Mouse (Mus musculus) right cerebral cortex, adult 2 months (tissue): ENCODE measurements around the gene Enc1.

Experiments used
- DNase-seq, 2 experiments: peaks; one replicate each; pipeline ENCODE4 v3.0.0; 2021 to 2022; ENCODE audit warnings: low spot score in 2 of 2

Gene Enc1

DNA sequence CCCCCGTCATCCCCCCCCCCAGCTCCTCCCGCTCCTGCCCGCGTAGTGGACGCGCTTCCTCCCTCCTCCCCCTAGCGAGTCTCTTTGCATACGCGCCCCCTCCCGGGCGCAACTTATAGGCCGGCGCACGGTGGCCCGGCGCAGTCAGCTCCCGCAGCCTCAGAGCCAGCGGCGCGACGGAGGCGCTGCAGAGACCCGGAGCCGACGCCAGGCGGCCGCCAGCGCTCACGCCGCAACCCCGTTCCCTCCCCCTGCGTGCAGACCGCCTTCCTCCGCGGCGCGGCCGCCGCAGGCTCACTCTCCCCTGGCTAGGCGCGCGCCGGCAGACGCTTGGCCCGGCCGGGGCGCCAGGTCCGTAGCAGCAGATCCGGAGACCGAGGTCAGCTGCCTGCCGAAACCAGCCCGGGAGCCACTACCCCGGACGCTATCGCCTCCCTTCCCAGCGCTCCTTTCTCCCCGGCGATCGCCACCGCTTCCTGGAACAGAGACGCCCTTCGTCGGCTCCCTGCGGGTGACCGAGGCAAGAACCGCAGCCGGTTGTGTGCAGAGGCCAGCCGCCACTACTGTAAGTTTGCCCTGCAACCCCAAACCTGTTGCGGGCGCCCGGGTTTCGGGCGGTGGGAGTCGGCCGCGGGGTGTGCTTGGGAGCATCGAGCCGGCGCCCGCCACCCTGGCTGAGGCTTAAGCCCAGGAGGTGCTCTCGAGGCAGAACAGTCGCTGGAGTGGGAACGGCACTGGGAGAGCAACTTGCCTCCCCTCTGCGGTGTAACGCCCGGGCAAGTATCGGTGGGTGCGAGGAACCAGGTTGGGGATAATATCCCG lies at the start of gene Enc1:
Gene Enc1 (plus strand): TSS at position 141 of the 822 bp plus-strand sequence.
- DNase-seq = peak; percentile 87 to 89

- no peak for DNase-seq
Observed at GRCm38 (mm10) chr13:97192649-97193048, 48.3 kb upstream of the Enc1 start.

GRCm38 (mm10) chr13:97193420-97193819 lies 47.5 kb upstream of the Enc1 start:
- peak; percentile 52 to 75 for DNase-seq

DNA sequence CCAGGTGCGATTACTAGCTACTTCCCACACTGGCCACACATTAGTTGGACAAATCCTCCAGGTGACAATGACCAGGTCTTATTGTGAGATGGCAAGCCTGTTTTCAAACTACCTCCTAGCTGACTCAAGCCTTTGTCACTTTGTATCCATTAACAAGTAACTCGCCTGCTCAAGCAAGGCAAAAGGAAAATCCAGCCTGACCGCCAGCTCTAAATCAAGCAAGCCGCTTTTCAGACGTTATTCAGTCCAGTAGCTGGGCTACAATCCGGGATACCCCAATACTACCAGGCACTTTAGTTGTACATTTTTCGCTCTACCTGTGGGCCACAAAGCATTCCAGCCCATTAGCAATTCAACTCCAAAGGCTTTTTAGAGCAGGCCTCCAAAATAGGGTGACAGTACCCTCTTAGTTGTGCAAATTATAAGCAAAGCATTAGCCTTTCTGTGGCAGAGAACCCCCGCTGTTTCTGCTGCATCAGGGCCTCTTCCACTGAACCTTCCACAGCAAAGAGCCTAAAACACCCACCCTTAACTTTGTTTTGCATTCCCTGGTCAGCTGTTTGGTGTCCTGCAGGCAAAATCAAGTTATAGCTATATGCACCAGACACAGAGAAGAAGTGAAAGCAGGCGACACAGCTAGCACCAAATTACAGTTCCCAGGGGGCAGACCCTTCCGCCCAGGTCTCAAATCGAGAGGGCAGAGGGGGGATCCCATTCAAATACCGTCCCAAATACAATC lies 44.5 kb upstream of the Enc1 start:
- no peak for DNase-seq

- DNase-seq = no peak
Observed at GRCm38 (mm10) chr13:97196925-97197218, 44.0 kb upstream of the Enc1 start.

DNA sequence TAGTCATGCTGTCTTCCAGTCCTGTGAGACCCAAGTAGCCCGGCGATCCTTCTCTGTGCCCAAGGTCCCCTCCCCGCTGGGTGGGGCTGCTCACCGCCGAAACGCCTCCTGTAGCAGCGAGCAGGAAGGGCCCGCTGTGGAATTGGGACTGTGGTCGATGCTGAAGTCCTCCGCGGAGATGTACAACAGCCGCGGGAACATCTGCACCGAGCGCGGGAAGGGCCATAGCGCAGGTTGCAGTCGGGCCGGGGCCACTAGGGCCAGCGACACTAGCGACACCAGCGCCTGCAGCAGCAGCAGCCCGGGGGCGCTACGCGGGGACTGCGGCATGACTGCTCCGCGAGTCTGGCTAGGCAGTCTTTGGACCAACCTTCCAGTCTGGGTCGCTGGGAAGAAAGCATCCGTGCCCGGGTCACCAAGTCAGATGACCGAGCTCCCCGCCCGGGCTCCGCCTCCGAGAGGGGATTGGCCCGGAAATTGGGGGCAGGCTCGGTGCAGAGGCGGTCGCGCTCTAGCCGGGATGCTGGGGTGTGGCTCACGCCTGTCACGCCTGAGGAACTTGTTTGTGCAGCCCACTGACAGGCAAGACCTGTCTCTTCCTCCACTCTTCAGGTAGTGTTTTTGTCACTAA lies 42.9 kb upstream of the Enc1 start, which contains the start of gene Hexb:
Gene Hexb (minus strand): TSS at position 426 of the 631 bp plus-strand sequence.
- DNase-seq = peak; percentile 85 to 86

DNA sequence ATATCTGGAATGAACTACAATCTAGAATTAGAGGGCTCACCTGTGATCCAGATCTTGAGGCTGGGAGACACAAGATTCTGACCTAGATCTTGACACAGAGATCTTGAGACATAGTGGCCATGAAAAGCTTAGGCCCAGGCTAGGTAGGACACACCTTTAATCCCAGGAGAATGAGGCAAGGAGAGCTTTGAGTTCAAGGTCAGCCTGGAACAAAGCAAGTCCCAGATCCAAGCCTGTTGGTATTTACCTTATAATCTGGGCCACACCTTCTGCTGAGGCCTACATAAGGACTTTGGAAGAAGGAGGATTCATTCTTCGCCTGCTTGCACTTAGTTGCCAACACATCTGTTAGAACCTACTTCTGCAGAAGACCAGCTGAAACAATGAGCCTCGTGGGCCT lies 41.8 kb upstream of the Enc1 start:
- DNase-seq = no peak

- no peak for DNase-seq
Observed at GRCm38 (mm10) chr13:97201076-97201475, 39.8 kb upstream of the Enc1 start.

- no peak for DNase-seq
Observed at GRCm38 (mm10) chr13:97201896-97202295, 39.0 kb upstream of the Enc1 start.

DNA sequence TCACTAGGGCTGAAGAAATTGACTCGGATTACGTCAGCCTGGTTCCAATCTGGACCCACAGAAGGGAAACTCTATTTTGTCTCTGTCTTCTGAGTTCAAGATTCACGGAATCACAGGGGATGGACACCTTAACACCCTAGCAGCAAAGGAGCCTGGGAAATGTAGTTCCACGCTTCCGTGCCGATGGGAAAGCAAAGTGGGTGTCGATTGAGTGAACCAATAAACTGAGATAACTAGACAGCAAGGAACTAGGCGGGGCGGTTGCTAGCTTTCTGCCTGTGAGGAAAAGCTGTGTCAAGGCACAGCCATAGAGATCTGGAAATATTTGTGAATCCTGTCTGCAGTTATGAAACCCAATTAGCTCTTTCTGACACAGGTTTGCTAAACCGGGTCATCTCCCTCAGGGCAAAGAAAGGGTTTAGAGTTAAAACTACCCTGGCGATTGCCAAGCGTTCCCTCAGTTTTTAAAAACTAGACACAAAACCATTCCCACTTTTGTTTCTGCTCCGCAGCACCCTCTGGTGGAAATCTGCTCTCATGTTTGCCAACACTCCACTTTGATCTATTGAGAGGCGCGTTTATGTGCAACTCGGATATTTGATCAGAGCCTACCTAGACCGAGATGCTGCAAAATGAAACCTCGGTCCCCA lies 35.7 kb upstream of the Enc1 start:
- DNase-seq = peak; percentile 91 to 94

DNA sequence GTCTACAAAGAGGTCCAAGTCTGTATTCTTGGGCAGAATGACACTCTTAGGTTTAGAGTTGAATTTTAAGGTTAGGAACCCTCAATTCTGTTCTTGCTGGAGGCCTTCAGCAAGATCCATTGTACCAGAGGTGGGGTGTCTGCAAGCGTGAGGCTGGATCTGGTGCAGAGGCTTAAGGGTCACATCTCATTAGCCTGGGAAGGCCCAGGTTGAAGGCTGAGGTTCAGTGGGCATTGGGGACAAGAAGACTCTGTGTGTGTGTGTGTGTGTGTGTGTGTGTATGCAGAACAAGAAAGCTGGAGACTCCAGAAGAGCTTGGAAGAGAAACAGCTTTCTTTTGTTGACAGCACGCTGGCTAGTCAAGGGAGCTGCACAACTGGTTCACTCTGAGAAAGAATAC lies 34.9 kb upstream of the Enc1 start:
- no peak for DNase-seq

GRCm38 (mm10) chr13:97207472-97208111 lies 33.3 kb upstream of the Enc1 start:
- DNase-seq = no peak

DNA sequence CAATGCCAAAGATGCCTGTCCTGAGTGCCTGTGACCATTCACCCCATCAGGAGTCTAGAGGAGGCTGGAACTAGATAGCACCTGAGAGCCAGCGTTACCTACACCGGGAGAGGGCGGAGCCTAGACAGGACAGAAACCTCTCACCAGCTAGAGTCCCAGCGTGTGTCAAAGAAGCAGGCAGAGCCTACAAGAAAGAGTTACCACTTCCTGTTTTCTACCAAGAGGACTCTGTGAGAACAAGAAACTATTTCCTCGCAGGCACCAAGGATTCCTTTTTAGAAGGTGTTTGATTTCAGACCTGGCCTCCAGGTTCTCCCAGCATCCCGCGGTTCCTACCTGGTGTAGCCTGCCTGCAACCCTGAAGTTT lies 32.8 kb upstream of the Enc1 start:
- DNase-seq = no peak

DNA sequence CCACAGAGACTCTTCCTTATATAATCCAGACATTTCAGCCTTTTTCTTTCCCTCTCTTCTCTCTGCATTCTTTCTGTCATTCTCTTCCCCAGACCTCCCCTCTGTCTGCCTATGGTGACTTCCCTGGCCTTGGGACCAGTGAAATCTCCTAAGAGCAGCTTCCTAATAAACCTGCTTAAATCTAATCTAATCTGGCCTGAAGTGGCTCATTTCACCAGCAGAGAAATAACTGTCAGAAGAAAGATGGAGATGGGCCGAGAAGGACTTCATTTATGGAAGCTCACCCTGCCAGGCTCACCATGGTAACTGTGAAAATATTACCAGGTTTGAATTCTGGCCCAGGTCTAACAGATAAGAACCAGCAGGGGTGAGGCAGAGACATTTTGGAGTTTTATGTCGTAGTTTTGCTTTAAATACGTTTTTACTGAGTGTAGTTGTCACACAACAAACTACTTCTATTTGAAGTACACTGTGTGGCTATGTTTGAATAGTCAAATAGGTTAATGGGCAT lies 32.4 kb upstream of the Enc1 start:
- DNase-seq = no peak

GRCm38 (mm10) chr13:97214583-97215268 lies 26.2 kb upstream of the Enc1 start:
- DNase-seq = no peak

- no peak for DNase-seq
Observed at GRCm38 (mm10) chr13:97215563-97215962, 25.3 kb upstream of the Enc1 start.

- no peak for DNase-seq
Observed at GRCm38 (mm10) chr13:97216196-97216595, 24.7 kb upstream of the Enc1 start.

DNA sequence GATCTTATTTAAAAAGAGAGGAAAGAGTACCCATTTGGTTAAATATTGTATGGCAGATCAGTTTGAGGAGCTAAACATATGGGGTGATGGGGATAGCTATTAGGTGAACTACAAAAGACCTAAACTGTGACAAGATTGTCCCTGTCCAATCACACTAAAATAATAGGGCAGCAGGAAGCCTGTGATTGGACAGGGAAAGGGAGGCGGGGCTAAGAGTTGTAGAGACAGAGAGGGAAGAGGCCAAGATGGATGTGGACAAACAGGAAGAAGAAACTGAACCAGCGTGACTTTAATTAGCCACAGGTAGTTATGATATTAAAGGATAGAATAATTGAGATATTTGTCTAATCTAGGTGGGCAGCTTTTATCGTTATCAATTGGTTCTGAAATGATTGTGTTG lies 20.9 kb upstream of the Enc1 start:
- no peak for DNase-seq

GRCm38 (mm10) chr13:97223856-97224255 lies 17.0 kb upstream of the Enc1 start:
- DNase-seq = no peak

GRCm38 (mm10) chr13:97224341-97224982 lies 16.4 kb upstream of the Enc1 start:
- DNase-seq = no peak
